Mouse (Mus musculus) layer of hippocampus, postnatal 36 days (tissue): ENCODE data around the gene Fcho2. TPM values are rescaled to one million over a fixed set of nuclear protein-coding genes. Genes with fewer than 3 reads are reported as not detected.

ENCODE experiments used
- DNase-seq, 2 experiments: peaks; one replicate each; pipeline ENCODE4 v3.0.0; 2022
- total RNA-seq, 2 experiments: library from RNA; stranded (reverse); gene quantifications; 2 replicates each; pipeline ENCODE4 v1.2.3; 2021

The Fcho2 gene
- total RNA-seq, 2 experiments from 2014 or later: 37.3 to 52.1 TPM

GRCm38 (mm10) chr13:98804480-98804879 is 10.8 kb downstream of the Fcho2 start:
- no peak for DNase-seq

- no peak for DNase-seq
These were observed 11.6 kb downstream of the Fcho2 start for GRCm38 (mm10) chr13:98803699-98804098.

GRCm38 (mm10) chr13:98802957-98803356 is 12.3 kb downstream of the Fcho2 start:
- DNase-seq: no peak

- no peak for DNase-seq
These were observed 19.7 kb downstream of the Fcho2 start for GRCm38 (mm10) chr13:98795511-98795910.

- no peak for DNase-seq
These were observed 22.4 kb downstream of the Fcho2 start for GRCm38 (mm10) chr13:98792864-98793263.

GRCm38 (mm10) chr13:98791693-98792092 is 23.6 kb downstream of the Fcho2 start:
- no peak for DNase-seq

- no peak for DNase-seq
These were observed 28.1 kb downstream of the Fcho2 start for GRCm38 (mm10) chr13:98786970-98787685.

GRCm38 (mm10) chr13:98777959-98778358 is 37.3 kb downstream of the Fcho2 start:
- DNase-seq: no peak

- no peak for DNase-seq
These were observed 43.8 kb downstream of the Fcho2 start for GRCm38 (mm10) chr13:98771484-98771883.

- DNase-seq: peak; percentile 15 to 17
These were observed 46.9 kb downstream of the Fcho2 start for GRCm38 (mm10) chr13:98768329-98768728.

GRCm38 (mm10) chr13:98761771-98762170 is 53.5 kb downstream of the Fcho2 start:
- no peak for DNase-seq

- DNase-seq: no peak
These were observed 59.4 kb downstream of the Fcho2 start for GRCm38 (mm10) chr13:98755886-98756285.

- no peak for DNase-seq
These were observed 70.6 kb downstream of the Fcho2 start for GRCm38 (mm10) chr13:98744679-98745078.

- DNase-seq: no peak
These were observed 71.4 kb downstream of the Fcho2 start for GRCm38 (mm10) chr13:98743829-98744228.

GRCm38 (mm10) chr13:98743214-98743613 is 72.0 kb downstream of the Fcho2 start:
- no peak for DNase-seq

- DNase-seq: no peak
These were observed 77.0 kb downstream of the Fcho2 start for GRCm38 (mm10) chr13:98738213-98738612.

- DNase-seq: no peak
These were observed 82.0 kb downstream of the Fcho2 start for GRCm38 (mm10) chr13:98733292-98733691.

GRCm38 (mm10) chr13:98729271-98730062 is 85.8 kb downstream of the Fcho2 start:
- no peak for DNase-seq

GRCm38 (mm10) chr13:98726494-98726893 is 88.8 kb downstream of the Fcho2 start:
- DNase-seq: no peak

GRCm38 (mm10) chr13:98723430-98723829 is 91.8 kb downstream of the Fcho2 start:
- no peak for DNase-seq

GRCm38 (mm10) chr13:98722296-98722695 is 93.0 kb downstream of the Fcho2 start:
- no peak for DNase-seq

- no peak for DNase-seq
These were observed 99.1 kb downstream of the Fcho2 start for GRCm38 (mm10) chr13:98716176-98716575.

- DNase-seq: no peak
These were observed 99.7 kb downstream of the Fcho2 start for GRCm38 (mm10) chr13:98715443-98715990.

- DNase-seq: no peak
These were observed 104.6 kb downstream of the Fcho2 start for GRCm38 (mm10) chr13:98710655-98711054.
